Mouse (Mus musculus): ENCODE results near the gene Psmb4. TPM values are rescaled to one million over a fixed set of nuclear protein-coding genes. Genes with fewer than 3 reads are reported as not detected.
A peak's percentile ranks its signal among the peaks of the same experiment; 100 is the strongest.
"Not testable (repeated sequence)": the region's sequence is repeated elsewhere in the genome, so short reads cannot be mapped to it uniquely, and the experiment has no call there.

The Psmb4 gene
- total RNA-seq, 2 experiments from 2014 or later = 280 to 392 TPM

DNA sequence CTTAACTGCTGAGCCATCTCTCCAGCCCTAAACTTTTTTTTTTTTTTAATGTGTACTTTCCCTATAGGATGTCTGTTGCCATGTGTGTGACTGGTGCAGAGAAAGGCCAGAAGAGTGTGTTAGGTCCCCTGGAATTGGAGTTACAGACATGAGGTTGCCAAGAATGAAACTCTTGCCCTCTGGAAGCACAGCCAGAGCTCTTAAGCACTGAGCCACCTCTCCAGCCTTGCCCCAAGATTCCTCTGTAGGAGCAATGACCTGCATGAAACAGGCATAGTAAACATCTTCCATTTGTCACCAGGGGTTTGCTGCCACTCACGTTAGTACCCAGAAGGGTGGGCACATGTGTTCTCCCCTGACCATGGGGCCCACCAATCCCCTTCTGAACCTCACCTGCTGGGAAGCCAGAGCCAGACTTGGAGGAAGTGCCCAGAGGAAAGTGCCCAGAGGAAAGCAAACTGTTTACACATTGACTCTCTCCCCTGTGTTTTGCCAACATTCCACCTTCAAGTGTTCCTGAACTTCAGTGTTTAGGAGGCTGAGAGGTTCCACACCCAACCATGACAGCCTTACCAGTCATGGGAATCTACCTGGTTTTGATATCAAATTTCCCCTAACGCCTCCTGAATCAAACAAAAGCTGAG, 24.4 kb upstream of the Psmb4 start:
- no peak for ATAC-seq (replicated peaks; ENCODE audit: poor library complexity, severe bottlenecking)

DNA sequence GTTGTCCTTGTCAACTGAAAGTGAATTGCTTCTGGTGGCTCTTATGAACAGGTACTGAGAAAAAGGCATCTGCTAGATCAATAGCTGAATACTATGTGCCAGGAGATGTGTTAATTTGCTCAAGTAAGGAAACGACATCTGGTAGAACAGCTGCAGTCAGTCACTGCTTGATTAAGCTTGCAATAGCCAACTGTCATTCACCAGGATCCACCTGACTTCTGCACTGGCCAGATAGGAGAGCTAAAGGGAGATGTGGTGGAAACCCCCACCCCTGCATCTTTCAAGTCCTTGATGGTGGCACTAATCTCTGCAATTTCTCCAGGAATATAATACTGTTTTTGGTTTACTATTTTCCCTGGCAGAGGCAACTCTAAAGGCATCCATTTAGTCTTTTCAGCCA, 19.7 kb upstream of the Psmb4 start:
- ATAC-seq (replicated peaks; ENCODE audit: poor library complexity, severe bottlenecking) = no peak

DNA sequence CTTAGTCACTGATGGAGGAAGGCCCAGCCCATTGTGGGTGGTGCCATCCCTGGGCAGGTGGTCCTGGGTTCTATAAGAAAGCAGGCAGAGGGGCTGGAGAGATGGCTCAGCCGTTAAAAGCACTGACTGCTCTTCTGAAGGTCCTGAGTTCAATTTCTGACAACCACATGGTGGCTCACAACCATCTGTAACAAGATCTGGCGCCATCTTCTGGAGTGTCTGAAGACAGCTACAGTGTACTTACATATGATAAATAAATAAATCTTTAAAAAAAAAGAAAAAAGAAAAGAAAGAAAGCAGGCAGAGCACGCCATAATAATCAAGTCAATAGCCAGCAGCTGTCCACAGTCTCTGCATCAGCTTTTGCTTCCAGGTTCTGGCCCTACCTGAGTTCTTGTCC, 18.0 kb upstream of the Psmb4 start:
- not testable (repeated sequence) for ATAC-seq (replicated peaks; ENCODE audit: poor library complexity, severe bottlenecking)

DNA sequence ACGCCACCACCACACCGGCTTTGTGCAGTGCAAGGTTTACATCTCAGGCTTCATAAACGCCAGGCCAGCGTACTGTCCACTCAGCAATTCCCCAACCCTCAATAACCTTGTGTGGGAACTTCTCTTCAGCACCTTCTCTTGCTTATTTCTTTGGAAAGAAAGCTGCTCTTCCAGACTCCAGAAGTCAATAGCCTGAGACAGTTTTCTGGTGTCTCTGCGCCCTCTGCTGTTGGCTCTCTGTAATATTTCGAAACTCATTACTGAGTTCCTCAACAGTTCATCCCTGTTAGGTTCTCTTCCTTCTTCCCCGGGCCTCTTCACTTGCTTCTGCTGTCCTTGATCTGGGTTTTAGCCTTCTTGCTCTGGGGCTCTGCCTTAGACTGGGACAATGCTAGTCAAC, 16.0 kb upstream of the Psmb4 start:
- peak; percentile 86 for ATAC-seq (replicated peaks; ENCODE audit: poor library complexity, severe bottlenecking)

DNA sequence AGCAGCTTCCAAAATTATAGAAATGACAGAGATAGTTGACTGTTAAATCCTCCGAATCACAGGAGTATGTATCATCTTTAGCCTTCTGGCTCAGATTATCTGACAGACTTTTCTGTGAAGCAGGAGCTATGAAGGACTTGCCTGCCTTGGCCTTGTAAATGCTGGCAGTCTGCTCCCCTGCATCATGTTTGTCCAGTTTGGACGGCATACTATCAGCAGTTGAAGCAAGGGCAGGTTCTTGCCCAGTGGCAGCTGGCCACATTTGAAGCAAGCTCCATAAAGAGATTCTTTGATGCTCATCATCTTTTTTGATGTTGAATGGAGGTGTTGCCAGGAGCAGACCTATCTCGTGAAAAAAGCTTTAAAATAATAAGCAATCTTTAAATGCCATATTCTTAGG, 7.3 kb upstream of the Psmb4 start:
- no peak for ATAC-seq (replicated peaks; ENCODE audit: poor library complexity, severe bottlenecking)

DNA sequence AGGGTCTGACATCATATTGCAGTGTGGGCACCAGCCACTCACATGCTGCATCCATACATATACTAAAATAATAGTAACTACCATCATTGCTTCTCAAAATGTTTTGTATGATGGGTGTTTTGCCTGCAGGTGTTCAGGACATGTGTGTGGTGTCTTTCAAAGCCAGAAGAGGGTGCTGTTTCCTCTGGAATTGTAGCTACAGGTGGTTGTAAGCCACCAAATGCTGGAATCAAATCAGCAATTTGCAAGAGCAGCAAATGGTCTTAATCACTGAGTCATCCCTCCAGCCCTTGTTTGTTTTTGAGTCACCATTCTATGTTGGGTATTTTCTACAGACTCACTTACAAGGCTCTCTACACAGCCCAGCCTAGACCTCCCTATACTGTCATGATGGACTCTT, 1.8 kb upstream of the Psmb4 start:
- ATAC-seq (replicated peaks; ENCODE audit: poor library complexity, severe bottlenecking) = no peak

DNA sequence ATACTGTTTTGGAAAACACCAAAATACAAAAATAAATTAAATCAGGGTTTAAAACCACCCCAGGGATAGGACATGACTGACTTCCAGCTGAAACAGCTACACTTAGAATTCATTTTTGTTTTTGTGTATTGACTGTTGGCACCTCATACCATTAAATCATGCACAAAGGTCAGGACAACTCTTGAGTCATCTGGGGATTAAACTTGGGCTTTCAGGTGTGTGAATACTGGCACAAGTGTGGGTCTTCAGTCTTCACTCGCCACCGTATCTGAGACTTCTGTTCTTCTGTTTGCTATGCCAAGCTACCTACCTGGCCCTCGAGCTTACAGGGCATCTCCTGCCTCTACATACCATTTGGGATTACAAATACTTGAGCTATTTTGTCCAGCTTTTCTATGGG, 4.2 kb downstream of the Psmb4 start:
- ATAC-seq (replicated peaks; ENCODE audit: poor library complexity, severe bottlenecking) = no peak

DNA sequence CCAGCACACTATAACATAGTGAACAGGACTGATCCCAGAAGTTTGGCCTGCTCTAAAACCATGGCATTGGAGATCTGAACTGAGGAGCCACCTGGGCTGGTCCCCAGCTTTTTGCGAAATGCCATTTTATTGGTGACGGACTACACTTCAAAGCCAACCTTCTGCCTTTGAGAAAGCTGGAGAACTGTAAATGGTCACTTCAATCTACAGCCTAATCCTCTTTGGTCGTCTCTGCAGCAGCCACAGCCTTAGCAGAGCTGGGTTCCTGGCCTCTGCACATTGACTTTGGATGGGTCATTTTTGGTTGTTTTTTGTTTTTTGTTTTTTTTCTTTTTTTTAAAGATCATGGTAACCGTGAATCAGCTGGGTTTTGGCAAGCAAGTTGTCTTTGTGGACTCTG, 4.9 kb downstream of the Psmb4 start:
- no peak for ATAC-seq (replicated peaks; ENCODE audit: poor library complexity, severe bottlenecking)

DNA sequence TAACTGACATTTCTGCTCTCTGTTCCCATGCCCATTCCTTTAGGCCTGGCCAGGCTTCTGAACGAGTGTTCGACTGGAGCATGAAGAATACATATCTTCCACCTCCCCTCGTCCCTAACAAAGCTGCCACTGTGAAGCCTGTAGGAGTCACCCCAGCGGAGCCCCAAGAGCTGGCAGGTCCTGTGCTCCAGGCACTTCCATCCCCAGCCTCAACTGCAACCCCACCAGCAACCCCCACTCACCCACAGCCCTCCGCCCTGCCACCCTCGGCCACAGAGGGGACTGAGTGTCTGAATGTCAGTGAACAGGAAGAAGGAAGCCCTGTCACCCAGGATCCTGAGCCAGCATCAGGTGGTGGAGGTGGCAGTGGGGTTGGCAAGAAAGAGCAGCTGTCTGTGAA, 8.1 kb downstream of the Psmb4 start:
- no peak for ATAC-seq (replicated peaks; ENCODE audit: poor library complexity, severe bottlenecking)

DNA sequence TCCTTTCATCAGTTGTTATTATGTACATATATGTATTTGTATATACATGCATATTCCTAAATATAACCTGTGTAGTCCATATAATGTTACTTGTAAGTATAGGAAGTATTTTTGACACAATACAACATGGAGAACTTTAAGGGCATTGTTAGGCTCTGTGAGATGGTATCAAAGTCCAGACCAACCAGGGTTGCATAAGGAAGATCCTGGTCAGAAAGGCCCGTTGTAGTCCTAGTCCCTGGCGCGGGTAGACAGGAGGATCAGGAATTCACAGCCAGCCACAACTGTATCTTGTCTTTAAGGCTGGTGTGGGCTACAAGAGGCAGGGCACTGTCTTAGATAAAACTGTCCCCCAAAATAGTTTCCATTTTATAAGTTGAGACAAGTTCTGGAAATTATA, 17.8 kb downstream of the Psmb4 start:
- ATAC-seq (replicated peaks; ENCODE audit: poor library complexity, severe bottlenecking) = no peak

DNA sequence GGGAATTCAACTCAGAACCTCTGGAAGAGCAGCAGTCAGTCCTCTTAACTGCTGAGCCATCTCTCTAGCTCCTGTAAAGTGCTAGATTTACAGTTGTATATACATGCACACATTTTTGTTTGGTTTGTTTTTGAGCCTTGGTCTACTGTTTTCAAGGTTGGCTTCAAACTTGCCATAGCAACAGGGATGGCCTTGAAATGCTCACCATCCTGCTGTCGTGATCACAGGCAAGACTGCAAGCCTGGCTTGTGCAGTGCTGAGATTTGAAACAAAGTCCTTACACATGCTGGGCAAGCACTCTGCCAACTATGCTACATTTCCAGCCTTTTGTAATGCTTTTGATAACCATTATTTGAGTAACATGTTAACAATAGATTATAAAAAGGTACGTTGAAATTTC, 27.3 kb downstream of the Psmb4 start:
- ATAC-seq (replicated peaks; ENCODE audit: poor library complexity, severe bottlenecking) = no peak

DNA sequence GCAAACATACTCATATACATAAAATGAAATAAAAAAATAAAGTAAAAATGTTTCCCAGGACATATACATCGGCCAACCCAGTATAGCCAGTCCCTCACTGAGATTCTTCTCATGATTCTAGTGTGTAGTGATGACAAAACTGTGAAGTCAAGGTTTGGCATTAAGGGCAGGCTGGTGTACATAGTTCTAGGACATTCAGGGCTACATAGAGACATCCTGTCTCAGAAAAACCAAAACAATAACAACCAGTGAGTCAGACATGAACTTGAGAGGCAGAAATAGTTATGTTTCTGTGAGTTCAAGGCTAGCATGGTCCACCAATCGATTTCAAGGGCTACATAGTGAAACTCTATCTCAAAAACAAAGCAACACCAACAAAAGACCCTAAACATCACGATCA, 34.5 kb downstream of the Psmb4 start:
- ATAC-seq (replicated peaks; ENCODE audit: poor library complexity, severe bottlenecking) = no peak

DNA sequence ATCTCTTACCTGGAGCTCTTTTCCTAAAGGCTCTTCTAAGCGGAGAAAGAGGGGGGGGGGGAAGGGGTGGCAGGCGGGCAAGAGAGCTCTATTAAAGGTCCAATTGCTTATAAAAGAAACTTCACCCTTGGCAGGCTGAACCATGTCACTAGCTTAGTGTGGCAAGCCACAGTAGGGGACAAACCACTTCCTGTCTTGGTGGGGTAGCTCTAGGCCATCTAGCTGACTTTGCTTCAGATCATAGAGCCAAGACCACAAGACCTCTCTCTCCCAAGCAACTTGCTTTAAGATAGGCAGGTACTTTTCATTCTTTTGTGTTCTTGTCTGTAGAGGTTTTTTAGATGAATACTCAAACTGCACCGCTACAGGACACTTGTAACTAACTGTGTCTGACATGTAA, 35.0 kb downstream of the Psmb4 start:
- peak; percentile 94 for ATAC-seq (replicated peaks; ENCODE audit: poor library complexity, severe bottlenecking)

DNA sequence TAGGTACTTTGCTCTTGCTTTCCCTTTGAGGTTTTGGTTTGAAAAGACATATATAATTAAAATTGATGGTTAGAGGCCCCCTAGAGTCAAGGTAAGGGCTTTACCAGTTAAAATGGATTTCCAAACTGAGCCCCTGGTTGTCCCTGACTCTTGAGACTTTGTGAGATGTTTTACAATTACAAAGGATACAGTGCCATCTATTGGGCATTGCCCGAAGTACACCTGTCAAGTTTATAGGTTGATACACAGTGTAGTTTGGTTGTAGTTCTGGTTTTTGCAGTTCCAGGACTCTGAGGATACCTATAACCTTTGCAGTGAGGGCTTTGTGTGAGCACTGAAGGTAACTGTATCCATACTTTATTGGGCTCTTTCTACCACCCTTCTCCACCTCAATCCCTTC, 37.4 kb downstream of the Psmb4 start:
- peak; percentile 81 for ATAC-seq (replicated peaks; ENCODE audit: poor library complexity, severe bottlenecking)

DNA sequence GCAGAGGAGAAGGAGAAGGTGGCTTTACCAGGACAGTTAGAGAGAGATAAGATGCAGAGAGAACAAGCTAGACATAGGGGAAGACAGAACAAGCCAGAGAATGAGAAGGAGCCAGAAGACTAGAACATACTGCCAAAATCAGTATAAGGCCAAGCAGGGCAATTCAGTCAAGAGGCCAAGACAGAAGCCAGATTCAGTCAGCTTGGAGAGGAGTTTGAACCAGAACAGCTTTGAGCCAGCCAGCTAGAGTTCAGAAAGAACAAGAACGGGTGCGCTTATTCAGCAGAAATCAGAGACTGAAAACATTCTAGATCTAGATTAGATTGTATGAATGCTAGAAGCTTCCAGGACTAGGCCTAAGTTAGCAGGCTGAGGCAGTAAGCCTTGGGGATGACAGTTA, 39.4 kb downstream of the Psmb4 start:
- ATAC-seq (replicated peaks; ENCODE audit: poor library complexity, severe bottlenecking) = no peak

DNA sequence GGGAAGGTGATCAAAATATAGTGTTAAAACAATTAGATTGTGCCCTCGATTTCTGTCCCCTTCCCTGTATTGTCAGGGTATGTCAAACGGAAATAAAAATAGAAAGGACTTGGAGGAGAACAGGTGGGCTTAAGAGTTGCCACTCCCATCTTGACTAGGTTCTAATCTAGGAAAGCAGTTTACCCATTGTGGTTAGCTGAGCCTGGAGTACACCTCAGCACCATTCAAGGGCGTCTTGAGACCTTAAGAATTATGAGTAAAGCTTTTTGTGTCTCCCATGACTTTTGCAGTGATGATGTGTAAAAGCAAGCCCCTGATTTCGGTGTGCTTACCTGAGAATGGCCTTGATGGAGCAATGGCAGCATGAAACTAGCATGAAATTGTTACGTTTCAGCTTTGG, 47.7 kb downstream of the Psmb4 start:
- no peak for ATAC-seq (replicated peaks; ENCODE audit: poor library complexity, severe bottlenecking)

DNA sequence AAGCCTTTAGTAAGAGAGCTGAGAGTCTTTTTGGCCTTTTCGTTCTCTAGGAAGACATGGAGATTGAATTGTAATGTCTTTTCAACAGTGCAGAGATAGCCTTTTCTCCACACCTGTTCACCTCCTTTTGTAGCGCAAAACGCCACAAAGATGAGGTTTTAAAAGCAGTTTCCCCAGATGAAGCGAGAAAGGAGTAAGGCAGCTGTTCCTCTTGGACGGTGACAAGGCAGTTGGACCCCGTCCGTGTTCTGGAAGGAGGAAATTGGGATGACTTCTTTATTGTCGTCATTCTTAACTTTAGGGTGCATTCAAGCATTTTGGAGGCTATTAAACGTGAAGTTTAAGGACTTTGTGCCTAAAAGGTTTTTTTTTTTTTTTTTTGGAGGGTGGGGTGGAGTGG, 48.1 kb downstream of the Psmb4 start:
- no peak for ATAC-seq (replicated peaks; ENCODE audit: poor library complexity, severe bottlenecking)

DNA sequence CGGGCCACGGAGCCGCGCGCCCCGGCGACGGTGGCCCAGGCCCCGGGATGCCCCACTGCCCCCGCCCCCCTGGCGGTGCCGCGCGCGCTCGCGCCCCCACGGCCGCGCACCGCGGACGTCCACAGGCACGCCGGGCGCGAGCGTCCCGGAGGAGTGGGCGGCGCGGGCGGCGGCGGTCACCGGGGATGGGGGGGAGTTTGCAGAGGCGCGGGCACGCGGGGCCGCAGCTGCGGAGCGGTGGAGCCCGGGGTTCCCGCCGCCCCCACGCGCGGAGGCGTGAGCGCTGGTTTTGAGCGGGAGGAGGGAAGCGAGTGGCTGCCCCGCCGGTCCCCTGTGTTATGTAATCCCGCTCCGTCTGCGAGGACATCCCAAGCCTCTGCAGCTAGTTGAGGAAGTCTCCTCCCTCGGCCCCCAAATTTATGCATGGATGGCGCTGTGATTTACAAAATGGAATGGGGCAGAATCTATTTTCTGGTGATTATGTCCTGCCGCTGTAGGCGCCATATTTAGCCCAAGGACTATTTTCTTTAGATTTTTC, 48.7 kb downstream of the Psmb4 start:
- ATAC-seq (replicated peaks; ENCODE audit: poor library complexity, severe bottlenecking) = peak; percentile 88

DNA sequence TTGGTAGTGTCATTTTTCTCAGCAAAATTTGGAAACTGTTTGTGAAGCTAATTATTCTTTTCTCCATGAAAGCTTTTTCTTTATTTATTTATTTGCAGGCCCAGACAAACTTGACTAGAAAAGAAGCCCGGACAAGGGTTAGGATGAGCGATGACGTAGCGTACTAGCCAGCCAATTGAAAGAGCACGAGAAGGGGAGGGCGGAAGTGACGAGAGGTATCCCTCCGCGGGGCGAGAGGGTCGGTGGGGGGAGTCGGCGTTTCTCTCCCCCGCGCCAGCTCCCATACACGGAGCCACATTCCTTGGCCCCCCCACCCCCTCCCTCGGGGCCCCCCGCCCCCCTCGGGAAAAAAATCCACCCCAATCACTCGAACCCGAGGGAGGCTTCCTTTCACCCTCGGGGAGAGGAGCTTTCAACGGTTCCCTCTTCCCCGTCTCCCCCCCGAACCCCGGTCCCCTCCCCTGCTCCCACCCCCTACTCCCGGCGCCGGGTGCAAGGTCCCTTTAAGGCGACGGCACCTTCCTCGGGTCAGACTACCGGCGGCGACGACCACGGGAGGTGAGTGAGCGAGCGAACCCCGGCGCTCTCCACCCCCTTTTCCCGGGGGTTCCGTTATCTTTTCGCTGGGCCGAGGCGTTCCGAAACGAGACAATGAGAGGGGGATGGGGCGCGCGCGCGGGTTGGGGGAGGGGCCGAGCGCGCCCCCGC, 49.4 kb downstream of the Psmb4 start, which contains the start of gene Pogz:
Gene Pogz, plus strand, starts transcription at position 385 of the 708 bp plus-strand sequence.
- ATAC-seq (replicated peaks; ENCODE audit: poor library complexity, severe bottlenecking) = peak; percentile 90

DNA sequence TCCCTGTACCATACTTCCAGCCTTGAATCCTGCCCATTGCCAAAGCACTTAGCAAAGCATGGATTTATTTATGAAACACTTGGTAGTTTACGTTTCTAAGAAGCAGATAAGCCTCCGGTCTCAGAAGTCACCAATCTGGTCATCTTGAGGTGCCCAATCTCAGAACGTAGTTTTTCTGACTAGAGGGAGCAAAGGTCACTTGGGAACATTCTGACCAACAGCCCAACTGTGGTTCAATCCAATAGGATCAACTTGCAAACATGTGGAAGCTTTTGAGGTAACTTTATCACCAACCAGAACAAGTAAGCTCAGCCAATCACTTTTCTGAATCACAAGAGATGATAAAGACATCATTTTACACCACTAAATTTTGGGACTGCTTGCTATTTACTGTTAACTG, 51.4 kb downstream of the Psmb4 start:
- ATAC-seq (replicated peaks; ENCODE audit: poor library complexity, severe bottlenecking) = no peak
